Mouse (Mus musculus) small intestine, adult 2 months (tissue): ENCODE data around the gene Tbx18.

Experiments
- CTCF ChIP-seq: fragments of 200-500 bp; IDR thresholded peaks from 2 replicates; pipeline ENCODE4 v1.5.1; 2012; ENCODE audit warnings: low read depth, mild to moderate bottlenecking, control low read depth, inconsistent platforms, low read length, moderate library complexity, mixed read lengths; ENCODE audit not compliant: insufficient replicate concordance, insufficient read length; ENCODE audit errors: extremely low read depth
- POLR2A ChIP-seq: fragments of 200-500 bp; IDR thresholded peaks from 2 replicates; pipeline ENCODE4 v1.6.1; 2012; ENCODE audit warnings: low read depth, mild to moderate bottlenecking, control low read depth, inconsistent platforms, low read length, moderate library complexity

GRCm38 (mm10) chr9:87740241-87740645 lies 9.2 kb upstream of the Tbx18 start:
- no peak for TF ChIP-seq POLR2A
- no peak for TF ChIP-seq CTCF
